Mouse (Mus musculus): Measurements from ENCODE around the gene Mrtfa.
A peak's percentile ranks its signal among the peaks of the same experiment; 100 is the strongest.

Mrtfa gene

DNA sequence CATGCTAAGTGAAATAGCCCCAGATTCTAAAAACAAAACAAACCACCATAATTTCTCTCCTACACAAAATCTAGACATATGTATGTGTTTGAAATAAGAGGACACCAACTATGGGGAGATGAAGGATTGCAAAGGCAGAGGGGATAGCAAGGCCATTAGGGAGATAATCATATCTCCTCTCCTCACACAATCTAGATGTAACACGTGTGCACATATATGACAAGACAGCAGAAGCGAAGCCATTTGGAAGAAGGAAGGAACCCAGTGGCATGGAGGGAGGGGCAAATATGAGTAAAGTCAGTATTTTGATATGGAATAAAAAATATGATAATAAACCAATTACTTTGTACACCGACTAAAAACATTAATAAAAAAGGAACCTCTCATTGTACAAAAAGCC, 91.9 kb downstream of the Mrtfa start:
- DNase-seq = no peak

- no peak for DNase-seq
Observed at GRCm38 (mm10) chr15:81097896-81098295, 92.7 kb downstream of the Mrtfa start.

GRCm38 (mm10) chr15:81097456-81097855, 93.1 kb downstream of the Mrtfa start:
- DNase-seq = no peak

DNA sequence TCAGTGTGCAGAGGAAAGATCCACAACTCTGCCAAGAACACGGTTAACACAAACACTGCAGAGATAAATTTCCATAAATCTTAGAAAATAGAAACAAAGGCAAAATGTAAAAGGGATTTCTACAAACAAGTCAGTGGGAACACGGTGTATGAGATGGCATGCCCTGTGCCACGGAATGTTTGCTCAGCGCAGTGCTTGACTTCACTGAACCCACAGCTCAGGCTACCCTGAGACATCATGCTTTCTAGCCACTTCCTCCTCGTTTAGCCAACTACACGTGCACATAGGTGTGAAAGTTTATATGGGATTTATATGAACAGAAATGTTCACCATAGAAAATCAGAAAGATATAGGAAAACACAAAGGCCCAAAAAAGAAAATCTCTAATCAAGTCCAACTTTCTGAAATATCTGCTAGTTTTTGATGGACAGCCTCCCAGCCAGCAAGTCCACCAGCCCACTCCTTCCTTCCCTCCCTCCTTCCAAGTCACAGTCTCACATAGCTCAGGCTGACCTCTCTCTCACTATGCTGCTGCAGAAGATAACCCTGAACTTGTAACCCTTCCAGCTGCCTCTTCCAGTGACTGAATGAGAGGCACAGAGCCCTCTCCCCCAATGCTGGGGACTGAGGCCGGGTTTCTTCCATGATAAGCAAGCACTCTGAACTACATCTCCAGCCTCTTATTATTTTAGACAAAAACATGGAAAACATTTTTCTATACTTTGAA, 94.1 kb downstream of the Mrtfa start:
- no peak for DNase-seq

- DNase-seq = no peak
Observed at GRCm38 (mm10) chr15:81093032-81093431, 97.5 kb downstream of the Mrtfa start.

DNA sequence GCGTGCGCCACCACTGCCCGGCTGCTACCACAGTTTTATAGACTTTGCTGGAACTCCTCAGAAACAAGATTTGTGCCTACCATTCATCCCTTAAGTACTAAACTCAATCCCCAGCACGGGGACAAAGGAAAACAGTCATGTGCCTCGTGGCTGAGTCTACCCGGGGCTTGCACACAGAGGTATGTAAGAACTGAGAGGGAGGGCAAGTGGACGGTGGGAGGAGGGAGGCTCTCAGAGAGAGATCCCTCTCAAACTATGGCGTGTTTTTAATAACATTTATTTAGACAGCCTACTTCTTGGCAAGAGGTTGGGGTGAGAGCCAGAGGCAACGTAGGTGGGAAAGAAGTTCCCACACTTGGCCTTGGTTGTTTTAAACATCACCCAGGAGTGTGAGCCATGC, 98.8 kb downstream of the Mrtfa start:
- DNase-seq = no peak

DNA sequence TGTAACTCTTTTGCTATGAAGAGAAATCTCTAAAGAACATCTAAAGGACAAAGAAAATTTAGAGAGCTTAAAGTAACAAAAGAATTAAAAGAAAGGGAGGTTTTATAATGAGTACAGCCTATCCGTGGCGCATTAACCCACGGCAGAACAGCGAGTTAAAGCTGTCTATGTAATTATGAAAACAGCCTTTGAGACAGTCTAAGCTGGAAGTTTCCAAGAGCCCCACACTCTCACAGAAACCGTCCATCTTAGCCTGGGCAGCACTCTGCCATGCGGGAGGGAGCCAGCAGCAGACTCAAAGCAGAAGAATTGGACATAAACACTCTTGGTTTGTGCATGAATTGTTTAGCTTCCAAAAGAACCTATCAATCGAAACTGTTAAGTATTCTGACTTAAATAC, 103.0 kb downstream of the Mrtfa start:
- DNase-seq = no peak

- DNase-seq = no peak
Observed at GRCm38 (mm10) chr15:81086644-81087480, 103.7 kb downstream of the Mrtfa start.

DNA sequence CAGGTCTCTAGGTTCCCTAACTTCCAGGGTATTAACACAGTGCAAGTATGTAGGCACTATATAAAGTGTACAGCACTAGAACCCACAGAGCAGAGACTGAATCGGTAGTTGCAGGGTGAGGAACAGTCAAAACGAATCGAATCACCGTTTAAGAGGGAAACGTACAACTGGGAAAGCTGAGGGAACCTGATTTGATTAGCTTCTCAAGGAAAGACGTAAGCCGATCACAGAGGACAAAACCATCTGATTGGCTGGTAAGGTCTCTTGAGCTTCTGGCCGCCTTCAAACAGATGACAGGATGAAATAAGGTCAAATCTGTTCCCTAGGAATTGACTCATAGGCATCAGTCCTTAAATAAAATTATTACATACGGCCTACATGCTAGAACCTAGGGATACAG, 106.7 kb downstream of the Mrtfa start:
- no peak for DNase-seq

DNA sequence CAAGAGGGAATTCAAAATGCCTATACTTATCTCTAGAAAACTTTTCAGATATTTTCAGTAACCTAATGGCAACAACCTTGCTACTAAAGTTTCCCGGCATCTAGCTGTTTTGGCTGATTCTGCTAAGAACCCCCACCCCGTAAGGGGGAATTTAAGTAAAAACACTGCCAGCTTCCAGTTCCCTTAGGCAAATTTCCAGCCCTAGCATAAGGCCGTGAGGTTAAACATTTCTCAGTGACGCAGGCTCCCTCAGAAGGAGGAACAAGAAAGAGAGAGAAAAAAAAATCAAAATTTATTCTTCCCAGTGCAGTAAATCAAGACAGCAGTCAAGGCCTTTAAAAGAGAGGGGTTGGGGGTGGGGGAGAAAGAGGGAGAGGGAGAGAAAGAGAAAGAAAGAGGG, 107.3 kb downstream of the Mrtfa start:
- no peak for DNase-seq

DNA sequence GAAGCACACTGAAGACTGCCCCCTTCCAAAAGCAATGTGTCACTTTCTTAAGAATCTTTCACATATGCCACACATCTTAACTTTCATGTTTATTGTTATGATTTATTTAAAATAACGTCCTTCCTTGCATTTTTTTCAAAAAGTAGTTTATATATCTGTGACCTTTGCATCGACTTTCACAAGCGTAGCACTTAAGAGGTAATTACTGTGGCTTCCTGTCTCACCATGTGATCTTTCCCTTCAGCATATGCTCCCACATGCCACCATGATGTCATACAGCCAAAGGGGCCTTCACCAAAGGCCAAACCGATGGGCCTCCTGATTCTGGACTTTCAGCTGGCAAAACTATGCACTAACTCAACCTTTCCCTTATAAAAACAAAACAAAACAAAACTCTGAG, 109.3 kb downstream of the Mrtfa start:
- DNase-seq = no peak

GRCm38 (mm10) chr15:81080405-81080804, 110.2 kb downstream of the Mrtfa start:
- DNase-seq = no peak

GRCm38 (mm10) chr15:81079255-81079654, 111.3 kb downstream of the Mrtfa start:
- no peak for DNase-seq

DNA sequence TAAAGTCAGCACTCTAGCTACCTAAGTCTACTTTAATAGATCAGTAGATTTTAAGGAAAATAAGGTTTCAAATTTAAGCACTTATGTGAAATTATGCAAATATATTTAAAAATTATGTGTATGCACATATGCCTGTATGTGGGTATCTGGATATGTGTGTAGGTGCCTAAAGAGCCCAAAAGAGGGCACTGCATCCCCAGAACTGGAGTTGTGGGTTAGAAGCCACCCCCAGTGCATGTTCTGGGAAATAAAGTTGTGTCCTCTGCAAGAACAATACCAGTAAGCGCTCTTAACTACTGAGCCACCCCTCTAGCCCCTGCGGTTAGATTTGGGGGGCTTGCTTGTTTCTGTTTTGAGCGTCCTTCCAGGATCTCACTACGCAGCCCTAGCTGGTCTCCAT, 113.0 kb downstream of the Mrtfa start:
- DNase-seq = no peak

- no peak for DNase-seq
Observed at GRCm38 (mm10) chr15:81074543-81074942, 116.0 kb downstream of the Mrtfa start.

- DNase-seq = no peak
Observed at GRCm38 (mm10) chr15:81073751-81074150, 116.8 kb downstream of the Mrtfa start.

GRCm38 (mm10) chr15:81072748-81073147, 117.8 kb downstream of the Mrtfa start:
- DNase-seq = peak; percentile 27

GRCm38 (mm10) chr15:81070470-81070869, 120.1 kb downstream of the Mrtfa start:
- DNase-seq = no peak

GRCm38 (mm10) chr15:81068641-81069381, 121.7 kb downstream of the Mrtfa start:
- no peak for DNase-seq

- DNase-seq = no peak
Observed at GRCm38 (mm10) chr15:81067761-81068160, 122.8 kb downstream of the Mrtfa start.

DNA sequence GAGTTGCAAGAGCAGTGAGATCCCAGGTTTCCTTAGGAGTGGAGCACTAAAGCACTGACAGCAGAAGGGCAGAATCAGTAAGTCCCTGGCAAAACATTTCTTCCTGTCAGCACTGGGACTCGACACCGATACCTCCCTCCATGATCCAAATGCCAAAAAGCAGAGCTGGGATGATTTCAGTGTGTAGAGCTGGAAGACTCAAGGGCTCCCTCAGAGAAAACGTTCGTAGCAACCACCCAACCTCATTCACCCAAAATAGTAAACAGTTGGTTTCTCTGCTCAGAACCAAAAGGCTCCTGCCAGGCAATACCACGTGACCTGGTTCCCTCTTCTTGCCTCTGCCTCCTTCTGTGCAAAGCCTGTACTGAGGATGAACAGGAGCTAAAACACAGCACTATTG, 123.6 kb downstream of the Mrtfa start:
- DNase-seq = no peak

DNA sequence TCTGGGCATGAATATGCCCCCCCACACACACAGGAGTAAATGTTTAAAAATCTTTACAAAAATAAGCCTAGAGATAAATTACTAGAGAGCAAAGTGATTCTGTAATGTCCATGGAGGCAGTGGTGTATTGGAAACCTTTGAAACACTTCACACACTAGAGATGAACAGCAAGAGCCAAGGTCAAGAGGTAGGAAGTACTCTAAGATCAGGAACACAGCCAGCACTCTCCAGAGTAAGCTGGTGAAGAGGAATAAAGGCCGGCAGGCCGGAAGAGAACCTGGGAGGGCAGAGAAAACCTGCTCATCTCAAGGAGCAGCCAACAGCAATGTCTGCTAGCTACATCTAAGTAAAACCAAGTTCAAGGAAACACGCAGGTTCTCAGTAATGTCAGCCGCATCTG, 125.9 kb downstream of the Mrtfa start:
- DNase-seq = no peak

DNA sequence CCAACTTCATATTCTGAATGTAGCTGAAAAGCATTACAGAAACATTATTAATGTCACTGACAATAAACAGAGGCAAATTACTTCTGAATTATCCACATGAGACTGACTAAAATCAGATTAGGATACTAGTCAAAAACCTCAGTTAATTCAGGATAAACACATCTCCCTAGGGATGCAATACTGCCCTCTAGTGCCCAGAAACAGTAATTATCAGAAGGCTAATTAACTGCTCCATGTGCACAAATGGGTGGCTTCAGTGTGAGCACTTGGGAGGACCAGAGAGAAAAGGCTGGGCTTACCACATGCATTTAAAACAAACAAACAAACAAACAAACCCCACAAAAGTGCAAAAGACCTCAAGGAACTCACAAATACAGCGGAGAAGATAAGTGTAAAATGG, 126.4 kb downstream of the Mrtfa start:
- no peak for DNase-seq

GRCm38 (mm10) chr15:81062616-81063015, 127.9 kb downstream of the Mrtfa start:
- no peak for DNase-seq
